Mouse (Mus musculus) mammary gland, adult 2 months (tissue): ENCODE data around the gene Efhb. TPM values are rescaled to one million over a fixed set of nuclear protein-coding genes. Genes with fewer than 3 reads are reported as not detected.

Source experiments
- polyA plus RNA-seq: library from polyadenylated mRNA; depleted of rRNA; stranded (reverse); fragments of >200 nt; gene quantifications from 2 replicates; pipeline ENCODE4 v1.2.3, GENCODE M21; 2012; ENCODE audit warnings: low replicate concordance; rRNA removed

The Efhb gene
- 0.12 and 0.57 TPM in 2 replicates for polyA plus RNA-seq

DNA sequence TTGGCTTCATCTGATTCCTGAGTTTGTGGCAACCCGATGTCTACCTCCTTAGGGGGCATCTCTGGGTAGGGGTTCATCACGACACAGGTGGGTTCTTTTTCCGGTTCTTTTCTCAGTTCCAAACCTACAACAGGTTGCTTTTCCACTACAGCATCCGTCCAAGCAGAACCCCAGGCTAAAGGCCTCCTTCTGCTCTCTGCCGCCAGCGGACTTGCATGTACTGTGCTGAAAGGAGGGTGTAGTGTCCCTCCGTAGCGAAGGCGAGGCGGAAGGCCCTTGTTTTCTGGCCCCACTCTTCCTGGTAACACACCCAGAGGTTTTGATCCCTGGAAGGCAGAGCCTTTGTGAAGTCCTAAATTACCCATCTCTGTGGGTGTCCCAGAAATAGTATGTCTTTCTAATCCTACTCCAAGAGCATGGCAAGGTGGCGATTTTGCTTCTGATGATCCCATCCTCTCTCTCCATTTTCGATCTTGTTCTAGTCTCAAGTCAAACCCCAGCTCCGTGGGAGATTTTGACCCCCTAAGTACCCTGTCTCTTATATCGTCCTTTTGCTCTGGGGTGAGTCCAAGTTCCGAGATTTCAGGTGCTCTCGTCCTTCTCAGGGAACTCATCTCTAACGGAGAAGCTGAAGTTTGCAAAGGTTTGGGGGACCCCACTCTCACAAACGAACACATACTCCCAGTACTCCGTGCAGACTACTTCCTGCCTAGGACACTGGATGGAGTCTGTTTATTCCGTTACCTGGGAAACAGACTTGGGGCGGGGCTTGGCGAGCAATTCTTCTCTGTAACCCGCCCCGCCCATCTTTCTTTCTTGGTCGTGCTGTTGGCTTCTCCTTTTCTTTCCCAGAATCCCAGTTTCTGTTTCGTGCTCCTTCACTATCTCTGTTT is at the start of gene Efhb:
TSS of gene Efhb (minus strand) at position 719 of the 893 bp plus-strand sequence.

GRCm38 (mm10) chr17:53478858-53479603 is 15.9 kb upstream of the Efhb start, which contains the start of gene Rab5a:
Gene Rab5a (plus strand): TSS chr17:53479234.

Other genes starting within 250 kb of the Efhb start
- 4.5 and 8.3 TPM in 2 replicates for gene Rab5a, start 15.9 kb upstream of the Efhb start, polyA plus RNA-seq
- gene Pp2d1, start 76.1 kb upstream of the Efhb start, polyA plus RNA-seq = not detected in 2 replicates
- 11.4 and 14.4 TPM in 2 replicates for gene Kat2b, start 103.5 kb upstream of the Efhb start, polyA plus RNA-seq
- 0.12 and 0.19 TPM in 2 replicates for gene Sgo1, start 226.0 kb upstream of the Efhb start, polyA plus RNA-seq